Mouse (Mus musculus) liver, embryonic 14.5 days (tissue): Measurements from ENCODE around the gene Zfp276. TPM values are rescaled to one million over a fixed set of nuclear protein-coding genes. Genes with fewer than 3 reads are reported as not detected.
"Not testable (repeated sequence)": the region's sequence is repeated elsewhere in the genome, so short reads cannot be mapped to it uniquely, and the experiment has no call there.

Source experiments
- ATAC-seq: fragments of 200-750 bp; cut with Nextera tagmentation; 2 replicates; pipeline ENCODE4 v1.8.0; 2017; ENCODE audit warnings: moderate number of reproducible peaks, mild to moderate bottlenecking, moderate library complexity; ENCODE audit not compliant: insufficient read depth
- DNase-seq, 3 experiments: peaks; one replicate each; pipeline ENCODE4 v3.0.0-alpha.2; 2012 to 2013; ENCODE audit warnings: low read depth in 3 of 3, low spot score in 3 of 3
- H3K27ac ChIP-seq: fragments of 300-500 bp; sonication (generic); 2 replicates; pipeline ENCODE4 v1.5.1; 2014; ENCODE audit warnings: moderate library complexity, mild to moderate bottlenecking, control low read depth, inconsistent platforms
- H3K27me3 ChIP-seq: fragments of 300-500 bp; sonication (generic); 2 replicates; pipeline ENCODE4 v1.6.1; 2014; ENCODE audit warnings: mild to moderate bottlenecking, low read length, moderate library complexity; ENCODE audit not compliant: control insufficient read depth, insufficient read depth
- H3K36me3 ChIP-seq: fragments of 300-500 bp; sonication (generic); replicated peaks from 2 replicates; pipeline ENCODE4 v1.6.1; 2014; ENCODE audit warnings: low read depth; ENCODE audit not compliant: control insufficient read depth, insufficient read depth
- H3K4me1 ChIP-seq, 2 experiments: fragments of 200-500 bp in 1 of 2; fragments of 300-500 bp in 1 of 2; sonication (generic) in 1 of 2; replicated peaks; 2 replicates each; pipeline ENCODE4 v1.6.1; 2012 to 2014; ENCODE audit warnings: antibody characterized with exemption in 1 of 2, inconsistent platforms in 1 of 2, low read length in 1 of 2; ENCODE audit not compliant: control insufficient read depth in 2 of 2, insufficient read depth in 2 of 2
- H3K4me2 ChIP-seq: fragments of 300-500 bp; sonication (generic); 2 replicates; pipeline ENCODE4 v1.6.1; 2014; ENCODE audit warnings: low read depth, mild to moderate bottlenecking, control low read depth, moderate library complexity
- H3K4me3 ChIP-seq, 2 experiments: fragments of 200-500 bp in 1 of 2; fragments of 300-500 bp in 1 of 2; sonication (generic) in 1 of 2; 2 replicates each; pipeline ENCODE4 v1.5.1; 2012 to 2014; ENCODE audit warnings: low read depth in 2 of 2, low read length in 2 of 2, mild to moderate bottlenecking in 2 of 2, control low read depth in 1 of 2, inconsistent platforms in 1 of 2, moderate library complexity in 1 of 2; ENCODE audit not compliant: insufficient read depth in 1 of 2
- H3K9ac ChIP-seq: fragments of 300-500 bp; sonication (generic); replicated peaks from 2 replicates; pipeline ENCODE4 v1.6.1; 2014; ENCODE audit warnings: mild to moderate bottlenecking, control low read depth, moderate library complexity
- H3K9me3 ChIP-seq: fragments of 300-500 bp; sonication (generic); 2 replicates; pipeline ENCODE4 v1.6.1; 2016; ENCODE audit warnings: low read length, mixed read lengths; ENCODE audit not compliant: control insufficient read depth
- CTCF ChIP-seq: IDR thresholded peaks from 2 replicates; pipeline ENCODE4 v1.5.1; 2016; ENCODE audit warnings: antibody characterized with exemption, low read depth, control low read depth
- EP300 ChIP-seq: IDR thresholded peaks from 2 replicates; pipeline ENCODE4 v1.6.1; 2016; ENCODE audit warnings: antibody characterized with exemption, low read depth
- WGBS: fragments of 180-500 bp; shearing (Covaris S2); extraction: QIAGEN DNeasy Blood & Tissue Kit; methylation state at CpG from one replicate; pipeline ENCODE4 v1.1.7; 2014; ENCODE audit not compliant: insufficient replicate concordance; 5-methylcytosine and 5-hydroxymethylcytosine counted together
- polyA plus RNA-seq, 2 experiments: library from polyadenylated mRNA; depleted of rRNA in 1 of 2; stranded (reverse) in 1 of 2; unstranded in 1 of 2; fragments of >200 nt; fragmentation: Nextera tagmentation in 1 of 2; extraction: Ambion mirVana in 1 of 2; gene quantifications; 2 replicates each; pipeline versions ENCODE4 v1.2.1 to v1.2.3; 2012 to 2014

The Zfp276 gene
- polyA plus RNA-seq, 2 experiments = 4.7 to 8.4 TPM

DNA sequence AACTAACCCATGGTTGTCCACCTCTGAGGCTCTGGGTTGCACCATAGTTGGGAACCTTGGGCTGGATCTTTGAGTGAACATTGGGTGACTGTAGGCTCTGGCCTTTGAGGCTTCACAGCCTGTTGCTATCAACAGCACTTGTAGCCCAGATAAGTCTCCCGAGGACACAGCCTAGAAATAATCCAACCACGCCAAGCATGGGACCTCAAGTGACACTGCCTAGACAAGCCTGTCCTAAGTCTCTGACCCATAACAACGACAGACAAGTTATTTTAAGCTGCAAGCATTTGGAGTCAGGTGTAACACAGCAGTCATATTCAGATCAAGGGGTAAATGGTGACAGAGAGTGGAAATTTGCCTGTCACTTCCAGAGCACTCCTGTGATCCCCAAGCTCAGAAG is 38.6 kb upstream of the Zfp276 start:
- Histone ChIP-seq H3K27me3 (no peaks in the 10 kb centered on the region), H3K4me3 (no peak overlapping the region), H3K9ac (no peak overlapping the region), H3K36me3 (0 out of 2 replicates have a peak, but pooled peaks cover 1% of the 10 kb centered on the region), H3K27ac (no peak overlapping the region), H3K4me2 (no peak overlapping the region), H3K9me3 (no peaks in the 10 kb centered on the region), H3K4me1 (peaks cover 12% of the 10 kb centered on the region in 2 experiments)
- no peak for ATAC-seq
- TF ChIP-seq CTCF (no peak), EP300 (no peak)
- WGBS = 20% methylated on average over 3 of the region's 3 CpGs
- no peak for DNase-seq

DNA sequence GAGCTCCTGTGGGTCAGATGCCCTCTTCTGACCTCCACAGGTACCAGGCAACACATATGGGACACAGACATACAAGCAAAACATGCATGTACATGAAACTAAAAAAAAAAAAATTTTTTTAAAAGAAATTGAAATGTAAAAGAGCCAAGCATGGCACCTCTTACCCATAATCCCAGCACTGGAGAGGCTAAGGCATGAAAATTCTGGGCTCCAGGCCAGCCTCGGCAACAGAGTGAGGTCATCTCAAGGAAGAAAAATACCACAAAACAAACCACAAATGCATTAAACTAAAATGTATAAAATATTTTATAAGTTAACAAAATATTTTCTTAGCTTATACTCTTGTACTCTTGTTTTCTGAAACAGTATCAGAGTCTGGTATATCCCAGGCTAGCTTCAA is 33.1 kb upstream of the Zfp276 start:
- DNase-seq = no peak
- TF ChIP-seq EP300 (no peak), CTCF (no peak)

DNA sequence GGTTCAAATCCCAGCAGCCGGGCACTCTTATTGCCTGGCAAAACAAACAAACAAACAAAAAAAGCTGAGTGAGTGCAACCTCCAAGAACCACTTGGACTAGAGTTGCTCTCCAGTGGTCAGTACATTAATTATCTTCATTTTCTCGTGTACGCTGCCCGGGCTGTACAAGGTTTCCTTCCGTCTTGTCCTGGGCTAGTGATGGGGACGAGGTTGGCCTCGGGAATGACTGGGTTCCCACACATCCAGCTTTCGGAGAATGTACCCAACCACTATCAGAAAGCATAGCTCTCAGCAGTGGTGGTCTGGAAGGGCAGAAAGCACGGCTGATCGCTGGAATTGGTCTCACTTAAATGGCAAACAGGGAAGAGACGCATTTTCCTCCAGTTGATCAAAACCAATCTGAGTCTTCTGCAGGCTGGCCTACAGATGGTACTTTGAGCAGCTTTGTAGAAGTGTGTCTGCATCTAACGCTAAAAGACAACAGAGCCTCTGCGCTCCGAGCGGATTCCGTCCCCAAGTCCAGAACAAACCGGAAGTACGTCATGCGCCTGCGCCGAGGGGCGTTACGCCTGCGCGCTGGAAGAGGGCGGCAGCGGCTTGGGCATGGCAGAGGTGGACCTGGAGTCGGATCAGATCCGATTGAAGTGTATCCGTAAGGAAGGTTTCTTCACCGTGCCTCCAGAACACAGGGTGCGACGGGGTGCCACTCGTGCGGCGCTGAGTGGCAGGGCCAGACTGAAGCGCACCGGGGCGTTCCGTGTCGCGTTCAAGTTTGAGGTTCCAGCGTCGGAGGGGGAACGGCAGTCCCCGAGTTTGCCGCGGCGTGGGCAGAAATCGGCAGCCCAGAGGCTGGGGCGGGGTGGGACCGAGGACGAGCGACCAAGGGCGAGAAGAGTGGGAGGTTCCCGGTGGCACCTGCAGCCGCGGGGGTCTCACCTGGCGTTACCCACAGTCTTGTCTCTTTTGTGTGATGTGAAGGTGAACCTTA is 29.4 kb upstream of the Zfp276 start, which contains the start of gene Cdk10:
Gene Cdk10, plus strand, starts transcription at position 565 of the 989 bp plus-strand sequence.
- Histone ChIP-seq H3K27me3 (no peaks in the 10 kb centered on the region), H3K27ac (peak within 1 kb of the TSS; percentile 71), H3K4me1 (peaks cover 7 to 11% of the 10 kb centered on the region in 2 experiments), H3K9me3 (no peaks in the 10 kb centered on the region), H3K9ac (peak within 1 kb of the TSS; percentile 82), H3K36me3 (no peaks in the 10 kb centered on the region), H3K4me3 (peak within 1 kb of the TSS; percentile 87 to 91), H3K4me2 (peak within 1 kb of the TSS; percentile 93)
- 2% methylated on average over 59 of the region's 59 CpGs for WGBS
- DNase-seq (peak; percentile 84 to 85 (median 84)), ATAC-seq (peak; percentile 85)
- TF ChIP-seq CTCF (peak; percentile 21; the same call in 1 of the 2 replicates), EP300 (no peak)

More for the DNA sequence above, 33.1 kb upstream of the Zfp276 start:
- Histone ChIP-seq H3K4me3 (no peak overlapping the region), H3K27ac (no peak overlapping the region), H3K4me2 (no peak overlapping the region), H3K9ac (no peak overlapping the region), H3K36me3 (no peaks in the 10 kb centered on the region), H3K27me3 (no peaks in the 10 kb centered on the region), H3K4me1 (peaks cover 7 to 11% of the 10 kb centered on the region in 2 experiments), H3K9me3 (no peaks in the 10 kb centered on the region)
- 59% methylated on average over 1 of the region's 1 CpGs for WGBS
- ATAC-seq = no peak

DNA sequence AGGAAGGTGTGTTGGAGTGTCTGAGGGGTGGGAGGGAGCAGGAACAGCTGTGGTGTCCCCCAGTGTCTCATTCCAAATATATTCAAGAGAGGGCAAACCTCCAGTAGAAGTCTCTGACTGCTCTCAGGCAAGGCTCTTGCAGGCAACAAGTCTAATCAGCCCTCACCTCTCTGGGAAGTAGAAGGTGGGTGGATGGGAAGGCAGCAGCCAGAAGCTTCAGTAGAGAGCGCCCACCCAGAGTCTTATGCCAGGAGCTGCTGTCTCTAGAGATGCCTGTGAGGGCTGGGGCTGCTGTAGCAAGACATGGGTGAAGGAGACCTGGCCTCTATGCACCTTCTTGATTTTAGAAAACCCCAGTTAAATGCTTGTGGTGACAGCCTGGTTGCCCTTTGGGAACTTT is 25.6 kb upstream of the Zfp276 start:
- WGBS = 93% methylated on average over 1 of the region's 1 CpGs
- no peak overlapping the region for H3K4me2 ChIP-seq
- no peak for TF ChIP-seq CTCF
- TF ChIP-seq EP300 = no peak
- H3K36me3 ChIP-seq = no peaks in the 10 kb centered on the region
- H3K9ac ChIP-seq = no peak overlapping the region
- H3K9me3 ChIP-seq = no peaks in the 10 kb centered on the region
- no peak overlapping the region for H3K27ac ChIP-seq
- ATAC-seq = no peak
- no peak for DNase-seq
- H3K4me3 ChIP-seq = no peak overlapping the region
- peaks cover 7 to 11% of the 10 kb centered on the region in 2 experiments for H3K4me1 ChIP-seq
- H3K27me3 ChIP-seq = no peaks in the 10 kb centered on the region

DNA sequence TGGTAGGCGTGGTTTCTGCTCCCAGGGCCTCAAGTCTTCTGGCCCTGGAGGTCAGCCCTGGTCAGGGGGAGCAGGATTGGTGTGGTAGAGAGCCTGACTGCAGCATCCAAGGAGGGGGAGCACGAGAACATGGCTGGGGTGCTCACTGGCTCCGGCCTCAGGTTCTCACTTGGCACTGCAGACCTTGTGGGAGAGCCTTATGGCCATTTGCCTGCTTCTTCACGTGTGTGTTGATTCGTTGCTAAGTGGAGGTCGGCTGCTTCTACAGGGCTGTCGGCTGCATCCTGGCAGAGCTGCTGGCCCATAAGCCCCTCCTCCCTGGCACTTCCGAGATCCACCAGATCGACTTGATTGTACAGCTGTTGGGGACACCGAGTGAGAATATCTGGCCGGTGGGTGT is 23.7 kb upstream of the Zfp276 start:
- H3K27ac ChIP-seq, H3K4me2 ChIP-seq, H3K27me3 ChIP-seq, H3K9ac ChIP-seq, H3K4me1 ChIP-seq, H3K4me3 ChIP-seq, DNase-seq, H3K9me3 ChIP-seq, ATAC-seq, H3K36me3 ChIP-seq: not testable (repeated sequence)
- WGBS = 68% methylated on average over 9 of the region's 11 CpGs
